Mouse (Mus musculus) lung, embryonic 16.5 days (tissue): ENCODE measurements at regions not wholly inside any gene's neighbourhood (a gene's known extent, or its start where the extent isn't known, plus 50 kb on each side); places are given as distances from the start of the nearest gene placed in this dataset.
A peak's percentile ranks its signal among the peaks of the same experiment; 100 is the strongest.

Experiments
- ATAC-seq: fragments of 200-750 bp; cut with Nextera tagmentation; 2 replicates; pipeline ENCODE4 v1.8.0; 2017; ENCODE audit warnings: low read depth, mild to moderate bottlenecking, moderate library complexity
- H3K27ac ChIP-seq: fragments of 300-500 bp; sonication (generic); 2 replicates; pipeline ENCODE4 v1.5.1; 2014; ENCODE audit warnings: mild to moderate bottlenecking, control low read depth, low read length
- H3K27me3 ChIP-seq: fragments of 300-500 bp; sonication (generic); 2 replicates; pipeline ENCODE4 v1.6.1; 2014; ENCODE audit warnings: low read depth, low read length, mixed read lengths; ENCODE audit not compliant: control insufficient read depth, insufficient read depth
- H3K36me3 ChIP-seq: fragments of 300-500 bp; sonication (generic); 2 replicates; pipeline ENCODE4 v1.6.1; 2014; ENCODE audit warnings: low read length; ENCODE audit not compliant: control insufficient read depth, insufficient read depth
- H3K4me1 ChIP-seq: fragments of 300-500 bp; sonication (generic); replicated peaks from 2 replicates; pipeline ENCODE4 v1.6.1; 2014; ENCODE audit warnings: low read length, mixed read lengths; ENCODE audit not compliant: control insufficient read depth, insufficient read depth
- H3K4me2 ChIP-seq: fragments of 300-500 bp; sonication (generic); 2 replicates; pipeline ENCODE4 v1.6.1; 2014; ENCODE audit warnings: low read depth, low read length, control low read depth
- H3K4me3 ChIP-seq: fragments of 300-500 bp; sonication (generic); 2 replicates; pipeline ENCODE4 v1.5.1; 2014; ENCODE audit warnings: mild to moderate bottlenecking, low read length, control low read depth
- H3K9ac ChIP-seq: fragments of 300-500 bp; sonication (generic); 2 replicates; pipeline ENCODE4 v1.6.1; 2014; ENCODE audit warnings: low read length, control low read depth
- H3K9me3 ChIP-seq: fragments of 300-500 bp; sonication (generic); 2 replicates; pipeline ENCODE4 v1.6.1; 2016; ENCODE audit warnings: low read length; ENCODE audit not compliant: control insufficient read depth
- WGBS: fragments of 180-500 bp; shearing (Covaris S2); extraction: QIAGEN DNeasy Blood & Tissue Kit; methylation state at CpG from one replicate; pipeline ENCODE4 v1.1.7; 2014; 5-methylcytosine and 5-hydroxymethylcytosine counted together

- WGBS, result 51% methylated on average over 5 of the region's 5 CpGs
- Histone ChIP-seq H3K9ac (no peak overlapping the region), H3K4me3 (no peak overlapping the region), H3K27me3 (no peaks in the 10 kb centered on the region), H3K4me2 (no peak overlapping the region), H3K4me1 (no peaks in the 10 kb centered on the region), H3K9me3 (no peaks in the 10 kb centered on the region), H3K27ac (no peak overlapping the region), H3K36me3 (no peaks in the 10 kb centered on the region)
- ATAC-seq, result no peak
Observed at GRCm38 (mm10) chr2:179354866-179355265, 87.4 kb upstream of the Cdh4 start.

- Histone ChIP-seq H3K4me1 (no peaks in the 10 kb centered on the region), H3K36me3 (no peaks in the 10 kb centered on the region), H3K27me3 (no peaks in the 10 kb centered on the region), H3K27ac (no peak overlapping the region), H3K9ac (no peak overlapping the region), H3K4me2 (no peak overlapping the region), H3K9me3 (no peaks in the 10 kb centered on the region), H3K4me3 (no peak overlapping the region)
- ATAC-seq, result no peak
- WGBS, result 59% methylated on average over 14 of the region's 14 CpGs
Observed at GRCm38 (mm10) chr2:179370882-179371546, 71.2 kb upstream of the Cdh4 start.

GRCm38 (mm10) chr2:179371553-179371952 is 70.7 kb upstream of the Cdh4 start:
- Histone ChIP-seq H3K4me2 (no peak overlapping the region), H3K9me3 (no peaks in the 10 kb centered on the region), H3K36me3 (no peaks in the 10 kb centered on the region), H3K4me1 (no peaks in the 10 kb centered on the region), H3K27ac (no peak overlapping the region), H3K4me3 (no peak overlapping the region), H3K27me3 (no peaks in the 10 kb centered on the region), H3K9ac (no peak overlapping the region)
- 49% methylated on average over 7 of the region's 7 CpGs for WGBS
- no peak for ATAC-seq

- H3K4me3 ChIP-seq, result no peak overlapping the region
- no peak overlapping the region for H3K9ac ChIP-seq
- no peaks in the 10 kb centered on the region for H3K4me1 ChIP-seq
- no peak overlapping the region for H3K27ac ChIP-seq
- H3K9me3 ChIP-seq, result no peaks in the 10 kb centered on the region
- no peaks in the 10 kb centered on the region for H3K27me3 ChIP-seq
- 69% methylated on average over 11 of the region's 11 CpGs for WGBS
- no peaks in the 10 kb centered on the region for H3K36me3 ChIP-seq
- no peak for ATAC-seq
- no peak overlapping the region for H3K4me2 ChIP-seq
Observed at GRCm38 (mm10) chr2:179379691-179380443, 62.4 kb upstream of the Cdh4 start.

- WGBS, result 32% methylated on average over 4 of the region's 4 CpGs
- Histone ChIP-seq H3K27me3 (no peaks in the 10 kb centered on the region), H3K4me2 (no peak overlapping the region), H3K4me1 (no peaks in the 10 kb centered on the region), H3K9ac (no peak overlapping the region), H3K9me3 (no peaks in the 10 kb centered on the region), H3K27ac (no peak overlapping the region), H3K36me3 (no peaks in the 10 kb centered on the region), H3K4me3 (no peak overlapping the region)
- no peak for ATAC-seq
Observed at GRCm38 (mm10) chr2:179380444-179380705, 61.9 kb upstream of the Cdh4 start.

DNA sequence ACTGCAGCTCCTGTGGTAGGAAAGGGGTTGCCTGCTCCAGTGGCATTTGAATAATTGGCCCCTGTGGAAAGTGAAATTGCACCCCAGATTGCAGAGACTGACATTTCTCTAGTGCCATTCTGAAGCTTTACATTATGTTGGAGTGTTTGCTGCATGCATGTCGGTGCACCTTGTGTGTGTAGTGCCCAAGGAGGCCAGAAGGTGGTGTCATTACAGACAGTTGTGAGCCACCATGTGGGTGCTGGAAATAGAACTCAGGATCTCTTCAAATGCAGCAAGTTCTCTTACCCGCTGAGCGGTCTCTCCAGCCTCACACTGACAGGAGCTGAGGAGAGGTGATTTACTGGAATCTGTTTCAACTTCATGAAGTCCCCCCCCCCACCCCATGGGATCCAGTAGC is 60.3 kb upstream of the Cdh4 start:
- no peak overlapping the region for H3K4me2 ChIP-seq
- H3K27me3 ChIP-seq, result no peaks in the 10 kb centered on the region
- no peaks in the 10 kb centered on the region for H3K9me3 ChIP-seq
- H3K4me1 ChIP-seq, result no peaks in the 10 kb centered on the region
- ATAC-seq, result no peak
- H3K4me3 ChIP-seq, result no peak overlapping the region
- H3K27ac ChIP-seq, result no peak overlapping the region
- H3K9ac ChIP-seq, result no peak overlapping the region
- WGBS, result 88% methylated on average over 3 of the region's 3 CpGs
- H3K36me3 ChIP-seq, result no peaks in the 10 kb centered on the region

DNA sequence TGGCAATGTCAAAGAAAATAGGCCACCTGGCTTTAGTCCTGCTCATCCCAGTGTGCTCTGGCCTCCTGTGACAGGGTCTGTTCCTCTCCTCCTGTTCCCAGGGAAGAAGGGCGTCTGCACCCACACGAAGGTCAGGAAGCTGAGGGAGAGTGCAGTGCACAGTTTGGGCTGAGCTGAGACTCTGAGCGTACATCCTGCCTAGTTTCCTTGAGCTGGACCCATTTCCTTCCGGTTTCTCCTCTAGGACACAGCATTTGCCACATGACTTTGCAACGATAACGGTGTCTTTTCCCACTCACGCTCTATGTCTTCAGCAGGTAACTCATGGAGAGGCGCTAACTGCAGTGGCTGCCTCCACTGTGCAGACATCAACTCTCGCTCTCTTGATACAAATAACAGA is 59.6 kb upstream of the Cdh4 start:
- Histone ChIP-seq H3K4me2 (no peak overlapping the region), H3K36me3 (no peaks in the 10 kb centered on the region), H3K4me3 (no peak overlapping the region), H3K9me3 (no peaks in the 10 kb centered on the region), H3K9ac (no peak overlapping the region), H3K27me3 (no peaks in the 10 kb centered on the region), H3K27ac (no peak overlapping the region), H3K4me1 (no peaks in the 10 kb centered on the region)
- 62% methylated on average over 9 of the region's 9 CpGs for WGBS
- peak; percentile 60 for ATAC-seq

GRCm38 (mm10) chr2:179386871-179387270 is 55.4 kb upstream of the Cdh4 start:
- 73% methylated on average over 6 of the region's 6 CpGs for WGBS
- H3K4me2 ChIP-seq, result no peak overlapping the region

GRCm38 (mm10) chr2:179390486-179390885 is 51.7 kb upstream of the Cdh4 start:
- H3K27me3 ChIP-seq, result no peaks in the 10 kb centered on the region
- no peak overlapping the region for H3K9ac ChIP-seq
- H3K9me3 ChIP-seq, result no peaks in the 10 kb centered on the region
- no peaks in the 10 kb centered on the region for H3K36me3 ChIP-seq
- no peak overlapping the region for H3K4me3 ChIP-seq
- no peak overlapping the region for H3K27ac ChIP-seq
- no peak overlapping the region for H3K4me2 ChIP-seq
- ATAC-seq, result no peak
- H3K4me1 ChIP-seq, result no peaks in the 10 kb centered on the region
- WGBS, result 48% methylated on average over 4 of the region's 4 CpGs

More at GRCm38 (mm10) chr2:179386871-179387270, 55.4 kb upstream of the Cdh4 start:
- H3K9ac ChIP-seq, result no peak overlapping the region
- H3K4me3 ChIP-seq, result no peak overlapping the region
- no peaks in the 10 kb centered on the region for H3K4me1 ChIP-seq
- H3K36me3 ChIP-seq, result no peaks in the 10 kb centered on the region
- no peaks in the 10 kb centered on the region for H3K27me3 ChIP-seq
- H3K27ac ChIP-seq, result no peak overlapping the region
- ATAC-seq, result no peak
- H3K9me3 ChIP-seq, result no peaks in the 10 kb centered on the region
